Mouse (Mus musculus): ENCODE measurements around the gene Rnf123. TPM values are rescaled to one million over a fixed set of nuclear protein-coding genes. Genes with fewer than 3 reads are reported as not detected.
A peak's percentile ranks its signal among the peaks of the same experiment; 100 is the strongest.
"Not testable (repeated sequence)": the region's sequence is repeated elsewhere in the genome, so short reads cannot be mapped to it uniquely, and the experiment has no call there.

Rnf123 gene
- total RNA-seq, 1 experiment from 2014 or later, result 40.5 TPM

DNA sequence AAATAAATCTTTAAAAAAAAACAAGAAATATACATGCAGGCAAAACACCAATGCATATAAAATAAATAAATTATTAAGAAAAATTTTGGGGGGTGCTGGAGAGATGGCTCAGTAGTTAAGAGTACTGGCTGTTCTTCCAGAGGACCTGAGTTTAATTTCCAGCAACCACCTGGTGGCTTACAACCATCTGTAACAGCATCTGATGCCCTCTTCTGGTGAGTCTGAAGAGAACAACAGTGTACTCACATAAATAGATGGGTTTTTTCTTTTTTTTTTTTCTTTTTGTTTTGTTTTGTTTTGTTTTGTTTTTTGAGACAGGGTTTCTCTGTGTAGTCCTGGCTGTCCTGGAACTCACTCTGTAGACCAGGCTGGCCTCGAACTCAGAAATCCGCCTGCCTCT lies 69.6 kb downstream of the Rnf123 start:
- not testable (repeated sequence) for ATAC-seq (replicated peaks in 1 of 2; ENCODE audit: insufficient read depth in 1 of 2, low FRiP score in 2 of 2, low TSS enrichment in 1 of 2, low read depth in 1 of 2, poor library complexity in 2 of 2, severe bottlenecking in 2 of 2)

- ATAC-seq (replicated peaks in 1 of 2; ENCODE audit: insufficient read depth in 1 of 2, low FRiP score in 2 of 2, low TSS enrichment in 1 of 2, low read depth in 1 of 2, poor library complexity in 2 of 2, severe bottlenecking in 2 of 2), result no peak
Observed at GRCm38 (mm10) chr9:108010385-108010784, 72.8 kb downstream of the Rnf123 start.

DNA sequence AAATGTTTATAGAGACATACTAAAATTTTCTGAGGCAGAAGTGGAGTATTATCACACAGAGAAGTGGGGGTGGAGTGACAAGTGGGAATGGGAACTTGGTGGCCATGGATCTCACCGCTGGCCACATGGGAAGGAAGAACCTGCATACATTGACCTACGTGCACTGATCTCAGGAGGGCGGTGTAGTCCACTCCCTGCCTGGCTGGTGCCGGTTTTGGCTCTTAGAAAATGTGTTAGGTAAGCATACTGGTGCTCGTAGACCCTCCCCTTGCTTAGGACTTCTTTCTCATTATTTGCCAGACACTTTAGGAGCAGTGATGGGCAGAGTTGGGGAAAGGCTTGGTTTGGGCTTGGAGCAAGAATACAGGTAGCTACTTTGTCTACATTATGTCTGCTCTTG lies 75.1 kb downstream of the Rnf123 start:
- ATAC-seq (replicated peaks in 1 of 2; ENCODE audit: insufficient read depth in 1 of 2, low FRiP score in 2 of 2, low TSS enrichment in 1 of 2, low read depth in 1 of 2, poor library complexity in 2 of 2, severe bottlenecking in 2 of 2), result no peak

- ATAC-seq (replicated peaks in 1 of 2; ENCODE audit: insufficient read depth in 1 of 2, low FRiP score in 2 of 2, low TSS enrichment in 1 of 2, low read depth in 1 of 2, poor library complexity in 2 of 2, severe bottlenecking in 2 of 2), result no peak
Observed at GRCm38 (mm10) chr9:108003531-108003890, 79.6 kb downstream of the Rnf123 start.

- 0 out of 4 replicates have a peak, but pooled peaks of 1 of the 2 experiments have one; percentile 2 for ATAC-seq (replicated peaks in 1 of 2; ENCODE audit: insufficient read depth in 1 of 2, low FRiP score in 2 of 2, low TSS enrichment in 1 of 2, low read depth in 1 of 2, poor library complexity in 2 of 2, severe bottlenecking in 2 of 2)
Observed at GRCm38 (mm10) chr9:108002778-108003530, 80.2 kb downstream of the Rnf123 start.

DNA sequence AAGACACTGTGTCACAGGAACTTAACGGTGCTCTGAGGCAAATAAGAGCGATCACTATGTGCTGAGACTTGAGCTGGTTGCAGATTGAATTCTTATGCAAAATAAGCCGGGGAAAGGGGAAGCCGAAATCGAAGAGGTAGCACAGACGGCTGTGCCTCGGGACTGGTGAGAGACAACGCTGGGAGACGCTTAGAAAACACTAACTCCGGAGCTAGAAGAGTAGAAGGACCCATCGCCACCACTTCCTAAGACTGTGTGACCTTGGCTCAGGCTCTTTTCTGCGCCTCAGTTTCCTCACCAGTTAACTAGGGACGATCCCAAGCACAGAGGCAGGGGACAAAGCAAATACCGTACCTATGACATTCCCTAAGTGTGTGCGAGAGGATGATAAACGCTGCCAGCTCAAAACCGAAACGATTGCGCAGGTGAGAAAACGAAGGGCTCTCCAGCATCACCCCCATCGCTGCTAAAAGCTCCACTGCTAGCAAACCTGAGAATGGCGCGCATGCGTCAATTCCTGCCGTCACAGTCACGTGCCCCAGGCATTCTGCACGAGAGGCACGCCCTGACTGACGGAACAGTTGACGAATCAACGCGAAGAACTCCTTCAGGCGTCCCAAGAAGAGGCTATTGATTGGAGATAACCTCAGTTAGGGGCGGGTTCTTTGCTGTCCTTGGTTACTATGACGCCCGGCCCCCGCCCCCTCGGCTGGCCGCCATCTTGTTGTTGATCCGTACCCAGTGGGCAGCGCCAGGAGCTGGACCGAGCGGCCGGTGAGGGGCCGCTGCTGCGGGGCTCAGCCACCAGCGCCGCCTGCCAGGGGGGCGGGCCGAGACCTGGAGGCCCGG lies 81.0 kb downstream of the Rnf123 start, which contains the start of gene Ip6k1:
Ip6k1 (plus strand) TSS at position 580 of the 849 bp plus-strand sequence.
- peak; percentile 99 to 100 for ATAC-seq (replicated peaks in 1 of 2; ENCODE audit: insufficient read depth in 1 of 2, low FRiP score in 2 of 2, low TSS enrichment in 1 of 2, low read depth in 1 of 2, poor library complexity in 2 of 2, severe bottlenecking in 2 of 2)

Other genes with a start within 250 kb of the Rnf123 start
- 165 and 170 TPM in 2 replicates for gene Rbm6, start 210.1 kb downstream of the Rnf123 start, total RNA-seq (2017)
- 11.5 and 12.3 TPM in 2 replicates for gene Mon1a, start 195.2 kb downstream of the Rnf123 start, total RNA-seq (2017)
- 0.25 TPM in 1 of 2 replicates, not detected in the other for gene Mst1r, start 176.5 kb downstream of the Rnf123 start, total RNA-seq (2017)
- not detected in 2 replicates for gene Actl11, start 154.9 kb downstream of the Rnf123 start, total RNA-seq (2017)
- gene Camkv, start 147.7 kb downstream of the Rnf123 start, total RNA-seq (2017), result 0.25 and 0.38 TPM in 2 replicates
- 19.3 and 40.1 TPM in 2 replicates for gene Traip, start 133.2 kb downstream of the Rnf123 start, total RNA-seq (2017)
- 103 and 121 TPM in 2 replicates for gene Uba7, start 107.8 kb downstream of the Rnf123 start, total RNA-seq (2017)
- 2.2 and 2.3 TPM in 2 replicates for gene Gm20661, start 100.3 kb downstream of the Rnf123 start, total RNA-seq (2017)
- 49.9 and 50.4 TPM in 2 replicates for gene Inka1, start 97.5 kb downstream of the Rnf123 start, total RNA-seq (2017)
- 3.3 and 3.9 TPM in 2 replicates for gene Cdhr4, start 90.8 kb downstream of the Rnf123 start, total RNA-seq (2017)
- gene Gm20662, start 87.0 kb downstream of the Rnf123 start, total RNA-seq (2017), result 1.6 TPM in 1 of 2 replicates, not detected in the other
- 45.7 and 127 TPM in 2 replicates for gene Ip6k1, start 80.8 kb downstream of the Rnf123 start, total RNA-seq (2017)
- gene Gmppb, start 34.1 kb downstream of the Rnf123 start, total RNA-seq (2017), result 10.8 and 16.2 TPM in 2 replicates
- 1.9 and 3.4 TPM in 2 replicates for gene Amigo3, start 30.2 kb downstream of the Rnf123 start, total RNA-seq (2017)
- not detected in 2 replicates for gene Mst1, start 2.9 kb downstream of the Rnf123 start, total RNA-seq (2017)
- 90.6 and 109 TPM in 2 replicates for gene Apeh, start 11.3 kb upstream of the Rnf123 start, total RNA-seq (2017)
- gene Bsn, start 107.0 kb upstream of the Rnf123 start, total RNA-seq (2017), result 2.7 and 3.6 TPM in 2 replicates
- gene Dag1, start 180.6 kb upstream of the Rnf123 start, total RNA-seq (2017), result 9.8 and 14.1 TPM in 2 replicates
- gene Nicn1, start 207.1 kb upstream of the Rnf123 start, total RNA-seq (2017), result 7.0 and 12.5 TPM in 2 replicates
- gene Amt, start 213.5 kb upstream of the Rnf123 start, total RNA-seq (2017), result 1.4 and 1.6 TPM in 2 replicates
- gene Rhoa, start 222.8 kb upstream of the Rnf123 start, total RNA-seq (2017), result 251 and 320 TPM in 2 replicates
- gene Tcta, start 222.8 kb upstream of the Rnf123 start, total RNA-seq (2017), result 8.5 and 9.7 TPM in 2 replicates